Mouse (Mus musculus): Measurements from ENCODE around the gene Bhlhe40.

DNA sequence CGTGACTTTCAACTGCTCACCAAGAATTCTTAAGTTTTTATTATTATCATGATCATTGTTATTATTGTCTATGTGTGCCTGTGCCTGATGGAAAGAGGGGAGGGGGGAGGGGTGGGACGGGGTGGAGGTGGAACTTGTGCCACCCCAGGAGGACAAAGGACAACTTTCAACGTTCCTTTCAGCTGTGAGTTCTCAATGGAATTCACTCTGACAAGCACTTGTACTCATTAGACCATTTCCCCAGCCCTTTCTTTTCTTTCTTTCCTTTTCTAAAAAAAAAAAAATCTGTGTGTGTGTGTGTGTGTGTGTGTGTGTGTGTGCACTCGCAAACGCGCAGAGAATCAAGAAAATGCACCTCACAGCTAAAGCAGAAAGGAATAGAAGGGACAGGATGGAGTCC lies 12.4 kb upstream of the Bhlhe40 start:
- no peak for TF ChIP-seq POLR2A (IDR thresholded peaks at IDR 0.05; ENCODE audit: low read depth, low read length)
- no peak for TF ChIP-seq CTCF (IDR thresholded peaks at IDR 0.05; ENCODE audit: extremely low read depth, insufficient read depth, insufficient read length, insufficient replicate concordance)

All from spleen, adult 2 months (tissue).